Mouse (Mus musculus) left cerebral cortex, adult 2 months (tissue): ENCODE measurements around the gene Tex14. TPM values are rescaled to one million over a fixed set of nuclear protein-coding genes. Genes with fewer than 3 reads are reported as not detected.
"Not testable (repeated sequence)": the region's sequence is repeated elsewhere in the genome, so short reads cannot be mapped to it uniquely, and the experiment has no call there.

Source experiments
- DNase-seq, 2 experiments: peaks; one replicate each; pipeline ENCODE4 v3.0.0; 2021 to 2022; ENCODE audit warnings: low spot score in 2 of 2, mixed read lengths in 1 of 2; ENCODE audit errors: extremely low spot score in 1 of 2
- H3K27ac ChIP-seq: fragments of 200-600 bp; 2 replicates; pipeline ENCODE4 v1.8.1; 2022
- H3K4me3 ChIP-seq: fragments of 200-600 bp; 2 replicates; pipeline ENCODE4 v1.8.1; 2022
- CTCF ChIP-seq: fragments of 200-600 bp; IDR thresholded peaks from 2 replicates; pipeline ENCODE4 v1.8.1; 2022; ENCODE audit warnings: antibody characterized with exemption, mild to moderate bottlenecking, moderate library complexity
- intact Hi-C: fragments of 180-260 bp; cut with DNase I; formaldehyde crosslinking; loops from one replicate; pipeline ENCODE4 v1.15.1; 2025
- total RNA-seq, 2 experiments: library from RNA; stranded (reverse); gene quantifications; 2 replicates each; pipeline ENCODE4 v1.2.3; 2021

Tex14 gene
- total RNA-seq, 2 experiments from 2014 or later, result 0.09 to 0.16 TPM

DNA sequence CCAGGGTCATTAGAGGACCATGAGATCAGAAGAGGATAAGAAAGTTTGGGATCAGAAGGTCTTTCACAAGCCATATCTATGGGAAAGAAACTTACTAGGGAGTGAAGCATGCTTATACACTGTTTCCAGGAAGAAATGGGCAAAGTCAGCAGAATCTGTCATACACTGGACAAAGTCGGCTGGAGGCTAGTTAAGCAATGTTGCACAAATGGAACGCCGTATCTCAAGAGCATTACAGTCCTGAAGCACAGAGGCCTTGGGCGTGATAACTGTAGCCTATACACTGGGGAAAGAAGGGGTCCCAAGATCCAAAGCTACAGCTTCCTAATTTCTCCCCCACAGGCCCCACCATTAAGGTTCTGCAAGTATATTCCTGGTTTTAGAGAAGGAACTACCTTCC, 51.1 kb downstream of the Tex14 start:
- TF ChIP-seq CTCF, result no peak
- Histone ChIP-seq H3K4me3 (no peak overlapping the region), H3K27ac (no peak overlapping the region)
- intact Hi-C loops, result no loop called here
- DNase-seq, result no peak

- DNase-seq, result no peak
- TF ChIP-seq CTCF, result no peak
- H3K4me3 ChIP-seq, result no peak overlapping the region
- H3K27ac ChIP-seq, result no peak overlapping the region
- intact Hi-C loops, result no loop called here
Observed at GRCm38 (mm10) chr11:87460566-87460965, 55.7 kb downstream of the Tex14 start.

GRCm38 (mm10) chr11:87461780-87462460, 57.1 kb downstream of the Tex14 start:
- peak overlapping the region; percentile 69; the same call in 1 of the 2 replicates for H3K27ac ChIP-seq
- intact Hi-C loops, result not testable (repeated sequence)
- peak overlapping the region; percentile 47 for H3K4me3 ChIP-seq
- peak; percentile 68 to 77 for DNase-seq

DNA sequence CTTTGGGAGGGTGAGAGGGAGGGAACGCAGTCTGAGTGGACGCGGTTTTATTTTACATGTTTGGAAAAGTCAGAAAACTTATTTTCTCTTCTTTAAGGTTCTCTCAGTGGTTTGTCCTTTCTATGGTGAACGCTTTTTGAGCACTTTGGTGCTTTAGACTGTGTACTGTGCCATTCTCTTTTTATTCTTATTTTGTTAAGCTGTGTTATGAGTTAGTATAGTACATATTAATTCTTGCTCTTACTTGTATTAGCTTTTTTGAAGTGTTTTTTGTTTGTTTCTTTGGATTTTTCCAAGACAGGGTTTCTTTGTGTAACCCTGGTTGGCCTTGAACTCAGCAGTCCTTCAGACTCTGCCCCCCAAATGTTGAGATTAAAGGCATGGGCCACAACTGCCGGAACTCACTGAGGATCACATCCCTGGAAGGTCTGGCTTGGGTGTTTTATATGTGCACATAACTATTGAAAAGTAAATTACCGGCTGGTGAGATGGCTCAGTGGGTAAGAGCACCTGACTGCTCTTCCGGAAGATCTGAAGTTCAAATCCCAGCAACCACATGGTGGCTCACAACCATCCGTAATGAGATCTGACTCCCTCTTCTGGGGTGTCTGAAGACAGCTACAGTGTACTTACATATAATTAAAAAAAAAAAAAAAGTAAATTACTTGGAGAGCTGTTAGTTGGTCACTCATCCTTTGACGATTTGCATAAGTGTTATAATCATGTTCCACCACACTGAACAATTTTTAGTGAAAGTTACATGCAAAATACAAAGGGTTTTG, 57.8 kb downstream of the Tex14 start:
- no peak; the same call in 1 of the 2 replicates for TF ChIP-seq CTCF
- H3K4me3 ChIP-seq, result no peak overlapping the region
- intact Hi-C loops, result no loop called here
- no peak for DNase-seq
- H3K27ac ChIP-seq, result peak overlapping the region; percentile 1; the same call in 1 of the 2 replicates

DNA sequence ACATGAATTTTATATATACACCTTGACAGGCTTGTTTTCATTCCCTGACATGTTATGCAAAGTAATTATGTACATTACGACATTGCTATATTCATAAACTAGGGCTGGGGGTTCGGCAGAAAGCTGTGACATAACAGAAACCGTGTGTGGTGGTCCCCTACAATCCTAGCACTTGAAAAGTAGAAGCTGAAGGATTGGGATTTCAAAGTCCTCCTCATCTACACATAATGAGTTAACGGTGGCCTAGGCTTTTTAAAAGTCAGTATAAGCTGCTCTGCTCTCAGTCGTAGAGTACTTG, 58.3 kb downstream of the Tex14 start:
- TF ChIP-seq CTCF, result no peak
- H3K27ac ChIP-seq, result no peak overlapping the region
- H3K4me3 ChIP-seq, result no peak overlapping the region
- no peak for DNase-seq
- intact Hi-C loops, result no loop called here

DNA sequence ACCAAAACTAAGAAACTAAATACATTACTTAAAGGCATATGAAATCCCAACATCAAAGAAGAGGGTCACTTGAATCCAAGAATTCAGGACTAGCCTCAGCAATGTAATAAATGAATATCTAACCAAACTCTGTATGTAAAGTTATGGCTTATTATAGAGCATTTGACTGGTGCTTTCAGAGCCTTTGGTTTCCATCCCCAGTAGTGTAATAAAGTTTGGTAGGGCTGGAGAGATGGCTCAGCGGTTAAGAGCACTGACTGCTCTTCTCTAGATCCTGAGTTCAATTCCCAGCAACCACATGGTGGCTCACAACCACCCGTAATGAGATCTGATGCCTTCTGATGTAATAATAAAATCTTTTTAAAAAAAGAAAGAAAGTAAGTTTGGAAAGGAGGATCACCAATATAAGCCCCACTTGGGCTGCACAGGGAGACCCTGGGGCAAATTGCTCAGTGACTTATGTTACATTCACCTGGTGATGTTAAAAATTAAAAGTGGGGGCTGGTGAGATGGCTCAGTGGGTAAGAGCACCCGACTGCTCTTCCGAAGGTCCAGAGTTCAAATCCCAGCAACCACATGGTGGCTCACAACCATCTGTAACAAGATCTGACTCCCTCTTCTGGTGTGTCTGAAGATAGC, 59.0 kb downstream of the Tex14 start:
- H3K4me3 ChIP-seq, H3K27ac ChIP-seq, intact Hi-C loops, DNase-seq: not testable (repeated sequence)

DNA sequence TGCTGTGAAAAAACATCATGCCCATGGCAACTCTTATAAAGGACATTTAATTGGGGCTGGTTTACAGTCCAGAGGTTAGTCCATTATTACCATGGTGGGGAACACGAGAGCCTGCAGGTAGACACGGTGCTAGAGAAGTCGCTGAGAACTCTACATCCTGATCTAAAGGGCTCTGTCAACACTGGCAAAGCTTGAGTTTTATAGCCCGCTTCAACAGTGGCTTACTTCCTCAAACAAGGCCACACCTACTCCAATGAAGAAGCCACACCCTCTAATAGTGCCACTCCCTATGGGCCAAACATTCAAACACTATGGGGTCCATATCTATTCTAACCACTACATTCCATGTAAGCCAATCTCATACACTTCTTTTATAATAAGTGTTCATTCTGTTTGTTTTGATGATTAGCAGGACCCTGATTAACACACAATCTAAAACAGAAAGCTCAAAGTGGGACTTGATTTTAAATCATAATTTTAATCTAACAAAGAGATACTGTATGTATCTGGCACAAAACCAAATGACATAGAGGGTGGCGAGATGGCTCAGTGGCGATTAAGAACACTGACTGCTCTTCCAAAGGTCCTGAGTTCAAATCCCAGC, 61.2 kb downstream of the Tex14 start:
- no peak overlapping the region for H3K4me3 ChIP-seq
- no peak overlapping the region for H3K27ac ChIP-seq
- DNase-seq, result no peak
- no peak for TF ChIP-seq CTCF
- intact Hi-C loops, result no loop called here

GRCm38 (mm10) chr11:87467491-87468277, 62.8 kb downstream of the Tex14 start:
- DNase-seq, result no peak
- intact Hi-C loops, result no loop called here
- no peak for TF ChIP-seq CTCF
- Histone ChIP-seq H3K27ac (no peak overlapping the region), H3K4me3 (no peak overlapping the region)

DNA sequence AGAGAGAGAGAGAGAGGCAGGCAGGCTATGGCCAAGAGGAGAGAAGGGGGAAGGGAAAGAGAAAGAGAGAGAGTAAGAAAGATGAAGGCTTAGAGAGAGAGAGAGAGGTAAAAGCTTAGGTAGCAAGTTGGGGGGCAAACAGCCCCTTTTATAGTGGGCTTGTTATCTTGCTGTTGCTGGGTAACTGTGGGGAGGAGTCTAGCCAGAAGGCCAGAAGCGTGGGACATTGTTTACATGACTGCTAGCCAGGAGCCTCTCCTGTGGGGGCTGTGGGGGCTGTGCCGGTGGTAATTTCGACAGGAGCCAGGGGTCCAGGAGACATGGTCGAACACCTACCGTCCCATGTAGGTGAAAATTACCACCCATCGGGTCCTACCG, 63.4 kb downstream of the Tex14 start:
- intact Hi-C loops, result no loop called here
- TF ChIP-seq CTCF, result no peak

GRCm38 (mm10) chr11:87468706-87469315, 63.9 kb downstream of the Tex14 start:
- Histone ChIP-seq H3K4me3 (no peak overlapping the region), H3K27ac (no peak overlapping the region)
- no peak for DNase-seq
- TF ChIP-seq CTCF, result no peak; the same call in 1 of the 2 replicates
- intact Hi-C loops, result no loop called here

More for the DNA sequence above, 63.4 kb downstream of the Tex14 start:
- H3K27ac ChIP-seq, result no peak overlapping the region
- no peak overlapping the region for H3K4me3 ChIP-seq
- DNase-seq, result no peak

GRCm38 (mm10) chr11:87470807-87471698, 66.2 kb downstream of the Tex14 start:
- DNase-seq, result peak; percentile 41 to 49
- intact Hi-C loops, result not testable (repeated sequence)
- H3K4me3 ChIP-seq, result peak overlapping the region; percentile 33
- 0 out of 2 replicates have a peak overlapping the region, but pooled peaks have one; percentile 26 for H3K27ac ChIP-seq

GRCm38 (mm10) chr11:87471699-87471997, 66.8 kb downstream of the Tex14 start:
- intact Hi-C loops, DNase-seq, H3K4me3 ChIP-seq, H3K27ac ChIP-seq: not testable (repeated sequence)

- DNase-seq, H3K4me3 ChIP-seq, intact Hi-C loops, H3K27ac ChIP-seq: not testable (repeated sequence)
Observed at GRCm38 (mm10) chr11:87472058-87472457, 67.2 kb downstream of the Tex14 start.

DNA sequence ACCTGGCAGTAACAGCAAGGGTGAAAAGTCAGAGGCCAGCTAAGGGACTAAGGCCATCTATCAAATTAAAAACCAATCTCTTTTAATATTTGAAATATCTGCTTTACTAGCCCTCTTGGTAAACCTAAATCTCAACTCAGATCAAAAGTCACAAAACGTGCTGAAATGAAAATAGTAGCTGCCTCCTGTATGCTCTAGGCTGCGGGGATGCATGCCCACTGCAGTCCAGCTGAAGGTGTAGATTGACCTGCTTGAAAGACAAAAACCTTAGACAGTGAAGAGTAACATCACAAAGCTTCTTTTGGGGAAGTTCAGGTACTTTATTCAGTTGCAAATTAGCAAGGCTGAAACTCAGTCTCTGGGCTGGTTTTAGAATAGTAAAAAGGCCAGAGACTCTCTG, 74.3 kb downstream of the Tex14 start:
- H3K27ac ChIP-seq, H3K4me3 ChIP-seq, intact Hi-C loops, DNase-seq: not testable (repeated sequence)
